Mouse (Mus musculus) C2C12 (cell line): ENCODE data around the gene Gpx4. TPM values are rescaled to one million over a fixed set of nuclear protein-coding genes. Genes with fewer than 3 reads are reported as not detected.

ENCODE experiments used
- H3K27me3 ChIP-seq: one replicate; pipeline ENCODE4 v1.6.1; 2011; ENCODE audit not compliant: control insufficient read depth, insufficient read depth, insufficient read length
- H3K36me3 ChIP-seq: one replicate; pipeline ENCODE4 v1.6.1; 2011; ENCODE audit not compliant: control insufficient read depth, insufficient read depth
- H3K4me3 ChIP-seq: one replicate; pipeline ENCODE4 v1.5.1; 2011; ENCODE audit warnings: mild to moderate bottlenecking, control low read depth; ENCODE audit not compliant: poor library complexity, insufficient read depth, severe bottlenecking
- H3K79me2 ChIP-seq: one replicate; pipeline ENCODE4 v1.6.1; 2011; ENCODE audit not compliant: control insufficient read depth, insufficient read depth
- H3K79me3 ChIP-seq: one replicate; pipeline ENCODE4 v1.6.1; 2011; ENCODE audit warnings: low read depth, control low read depth
- H3ac ChIP-seq: one replicate; pipeline ENCODE3; 2011; ENCODE audit warnings: low read depth; ENCODE audit not compliant: control insufficient read depth, insufficient read length
- CEBPB ChIP-seq: IDR thresholded peaks from one replicate; pipeline ENCODE4 v1.6.1; 2011; ENCODE audit warnings: low read depth, mild to moderate bottlenecking, control low read depth, moderate library complexity
- CTCF ChIP-seq: IDR thresholded peaks from one replicate; pipeline ENCODE4 v1.5.1; 2011; ENCODE audit not compliant: control insufficient read depth, insufficient read depth, insufficient read length
- FOSL1 ChIP-seq: IDR thresholded peaks from one replicate; pipeline ENCODE4 v1.8.0; 2011; ENCODE audit warnings: mild to moderate bottlenecking, low read length; ENCODE audit not compliant: poor library complexity, insufficient read depth, severe bottlenecking
- MAX ChIP-seq: IDR thresholded peaks from one replicate; pipeline ENCODE4 v1.6.1; 2011; ENCODE audit warnings: mild to moderate bottlenecking, control low read depth
- MYOD1 ChIP-seq: IDR thresholded peaks from one replicate; pipeline ENCODE4 v1.6.1; 2011; ENCODE audit warnings: low read depth; ENCODE audit not compliant: control insufficient read depth, insufficient read length
- MYOG ChIP-seq: IDR thresholded peaks from one replicate; pipeline ENCODE4 v1.6.1; 2011; ENCODE audit not compliant: control insufficient read depth, insufficient read length; ENCODE audit errors: extremely low read depth
- USF1 ChIP-seq: IDR thresholded peaks from one replicate; pipeline ENCODE4 v1.6.1; 2011; ENCODE audit warnings: low read depth, mild to moderate bottlenecking, control low read depth, moderate library complexity
- polyA plus RNA-seq: library from polyadenylated mRNA; unstranded; fragments of >200 nt; fragmentation: generic; extraction: Trizol; gene quantifications from one replicate; pipeline ENCODE4 v1.2.1, GENCODE M21; 2012; ENCODE audit warnings: missing spikeins

The Gpx4 gene
- polyA plus RNA-seq, 1 experiment = 964 TPM

- no peak overlapping the region for H3ac ChIP-seq
- H3K4me3 ChIP-seq = no peak overlapping the region
- TF ChIP-seq CTCF (no peak), MYOG (no peak), FOSL1 (no peak), MAX (no peak), USF1 (no peak), MYOD1 (no peak), CEBPB (no peak)
- H3K79me3 ChIP-seq = no peaks in the 10 kb centered on the region
- H3K36me3 ChIP-seq = no peaks in the 10 kb centered on the region
- H3K79me2 ChIP-seq = no peaks in the 10 kb centered on the region
- H3K27me3 ChIP-seq = no peaks in the 10 kb centered on the region
Observed at GRCm38 (mm10) chr10:80048396-80048795, 1.4 kb downstream of the Gpx4 start.

GRCm38 (mm10) chr10:80048834-80049233, 1.9 kb downstream of the Gpx4 start:
- Histone ChIP-seq H3K27me3 (no peaks in the 10 kb centered on the region), H3K79me3 (peaks cover 2% of the 10 kb centered on the region), H3K36me3 (no peaks in the 10 kb centered on the region), H3ac (no peak overlapping the region), H3K4me3 (no peak overlapping the region), H3K79me2 (peaks cover 4% of the 10 kb centered on the region)
- TF ChIP-seq CEBPB = no peak
- TF ChIP-seq MYOG = no peak
- TF ChIP-seq MYOD1 = no peak
- TF ChIP-seq MAX = no peak
- no peak for TF ChIP-seq FOSL1
- no peak for TF ChIP-seq CTCF
- no peak for TF ChIP-seq USF1

GRCm38 (mm10) chr10:80050244-80050643, 3.3 kb downstream of the Gpx4 start:
- Histone ChIP-seq H3ac (no peak overlapping the region), H3K27me3 (no peaks in the 10 kb centered on the region), H3K4me3 (no peak overlapping the region), H3K79me3 (peaks cover 15% of the 10 kb centered on the region), H3K36me3 (no peaks in the 10 kb centered on the region), H3K79me2 (peaks cover 18% of the 10 kb centered on the region)
- no peak for TF ChIP-seq USF1

GRCm38 (mm10) chr10:80050885-80051617, 4.1 kb downstream of the Gpx4 start:
- H3ac ChIP-seq = no peak overlapping the region
- TF ChIP-seq CEBPB = no peak
- no peak for TF ChIP-seq MYOD1
- no peak for TF ChIP-seq CTCF
- TF ChIP-seq MAX = no peak
- TF ChIP-seq FOSL1 = no peak
- no peak for TF ChIP-seq USF1
- peaks cover 21% of the 10 kb centered on the region for H3K79me3 ChIP-seq
- no peak overlapping the region for H3K4me3 ChIP-seq
- H3K27me3 ChIP-seq = no peaks in the 10 kb centered on the region
- peaks cover 4% of the 10 kb centered on the region for H3K36me3 ChIP-seq
- peaks cover 26% of the 10 kb centered on the region for H3K79me2 ChIP-seq

GRCm38 (mm10) chr10:80051618-80052373, 4.8 kb downstream of the Gpx4 start:
- Histone ChIP-seq H3K79me2 (peaks cover 26% of the 10 kb centered on the region), H3K79me3 (peaks cover 26% of the 10 kb centered on the region), H3K27me3 (no peaks in the 10 kb centered on the region), H3K36me3 (peaks cover 10% of the 10 kb centered on the region), H3ac (no peak overlapping the region), H3K4me3 (no peak overlapping the region)
- TF ChIP-seq MAX (no peak), MYOG (no peak), USF1 (no peak), MYOD1 (no peak), FOSL1 (no peak), CEBPB (no peak), CTCF (no peak)
